Mouse (Mus musculus) yolk sac, embryonic 10.5 days (tissue): Measurements from ENCODE around the gene Adam19.

Source experiments
- DNase-seq: peaks from one replicate; pipeline ENCODE4 v3.0.0-alpha.2; 2017; ENCODE audit warnings: low spot score

Adam19 gene

DNA sequence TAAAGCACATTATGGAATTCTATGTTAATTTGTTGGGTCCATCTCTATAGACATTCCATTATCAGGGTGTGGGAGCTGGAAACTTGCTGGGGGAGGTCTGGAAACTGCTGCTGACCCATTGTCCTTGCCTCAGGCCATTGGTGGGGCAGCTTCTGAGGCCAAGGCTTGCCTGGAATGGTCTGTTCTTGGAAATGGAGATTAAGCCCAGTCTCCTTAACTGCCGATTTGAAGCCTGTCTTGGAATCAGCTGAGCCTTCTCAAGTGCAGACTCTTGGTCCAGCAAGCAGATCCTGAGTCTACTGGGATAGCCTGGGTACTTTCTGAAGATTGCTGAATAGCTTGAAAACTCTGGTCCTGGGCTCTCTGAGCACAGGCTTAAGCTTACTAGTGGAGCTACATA, 51.3 kb downstream of the Adam19 start:
- no peak for DNase-seq

DNA sequence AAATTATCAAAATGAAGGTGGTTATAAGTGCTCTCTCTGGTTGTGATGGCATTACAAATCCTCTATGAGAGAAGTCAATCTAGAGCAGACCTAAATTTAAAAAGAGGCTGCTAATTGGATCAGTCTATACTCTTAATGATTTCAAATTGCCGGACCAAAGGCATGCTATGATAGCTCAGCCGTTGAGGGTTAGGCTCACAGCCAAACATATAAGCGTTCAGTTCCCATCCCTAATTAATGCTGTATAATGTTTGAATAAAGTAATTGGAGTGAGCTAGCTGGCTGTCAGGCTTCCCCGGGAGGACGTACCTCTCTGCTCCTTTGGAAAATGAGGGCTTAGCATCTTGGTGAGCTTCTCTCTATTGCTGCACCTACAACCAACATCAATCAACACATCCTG, 53.4 kb downstream of the Adam19 start:
- DNase-seq, result no peak

- DNase-seq, result no peak
Observed at GRCm38 (mm10) chr11:46110156-46110944, 54.6 kb downstream of the Adam19 start.

GRCm38 (mm10) chr11:46110945-46111287, 55.1 kb downstream of the Adam19 start:
- no peak for DNase-seq

GRCm38 (mm10) chr11:46113211-46113610, 57.4 kb downstream of the Adam19 start:
- DNase-seq, result no peak

- no peak for DNase-seq
Observed at GRCm38 (mm10) chr11:46114221-46114620, 58.4 kb downstream of the Adam19 start.

GRCm38 (mm10) chr11:46115011-46115410, 59.2 kb downstream of the Adam19 start:
- no peak for DNase-seq

DNA sequence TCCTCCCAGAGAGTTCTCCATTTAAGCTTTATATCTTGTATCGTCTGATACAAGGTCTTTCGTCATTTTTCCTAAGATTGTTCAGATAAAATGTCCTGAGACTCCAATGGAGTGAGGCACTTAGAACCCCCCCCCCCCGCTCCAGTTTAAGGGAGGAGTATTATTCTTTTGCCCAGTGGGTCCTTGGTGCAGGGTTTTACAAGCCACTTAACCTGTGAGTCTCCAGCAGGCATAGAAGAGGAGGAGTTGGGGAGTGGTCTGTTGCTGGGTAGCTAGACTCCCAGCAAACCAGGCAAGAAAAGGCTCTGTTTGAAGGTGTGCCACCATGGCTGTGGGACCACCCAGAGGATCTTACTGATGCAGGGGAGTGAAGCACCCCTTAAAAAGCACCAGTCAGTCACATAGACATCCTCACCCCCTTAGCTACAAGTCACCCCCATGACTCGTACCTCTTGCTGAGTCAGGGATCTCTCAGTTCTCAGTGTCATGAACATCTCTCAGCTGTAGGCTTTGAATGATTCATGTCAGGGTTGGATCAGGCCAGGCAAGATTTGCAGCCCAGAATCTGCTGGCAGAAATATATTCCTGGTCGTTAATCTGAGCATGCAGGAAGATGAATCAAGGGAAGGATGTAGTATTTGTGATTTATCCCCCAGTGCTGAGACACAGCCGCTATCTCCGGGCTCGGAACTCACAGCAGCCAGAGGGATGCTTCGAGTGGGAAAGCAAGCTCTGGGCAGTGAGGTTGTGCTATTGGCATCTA, 59.8 kb downstream of the Adam19 start:
- no peak for DNase-seq

DNA sequence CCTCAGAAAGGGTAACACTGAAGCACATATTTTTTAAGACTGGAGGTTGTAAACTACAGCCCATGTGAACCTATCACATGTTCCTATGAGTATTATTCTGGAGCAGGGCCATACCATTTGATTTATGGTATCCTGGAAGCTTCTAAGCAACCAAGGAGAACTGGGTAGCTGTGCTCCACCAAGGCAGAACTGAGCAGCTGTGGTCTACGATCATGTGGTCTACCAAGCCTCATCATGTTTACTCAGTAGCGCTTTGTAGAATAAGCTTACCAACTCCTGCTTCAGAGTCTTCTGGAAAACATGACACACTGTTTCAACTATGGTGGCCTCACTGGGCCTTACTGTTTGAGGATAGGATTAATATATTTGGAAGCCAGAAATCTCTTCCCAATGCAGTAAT, 60.7 kb downstream of the Adam19 start:
- DNase-seq, result no peak

- DNase-seq, result no peak
Observed at GRCm38 (mm10) chr11:46119624-46120023, 63.8 kb downstream of the Adam19 start.

DNA sequence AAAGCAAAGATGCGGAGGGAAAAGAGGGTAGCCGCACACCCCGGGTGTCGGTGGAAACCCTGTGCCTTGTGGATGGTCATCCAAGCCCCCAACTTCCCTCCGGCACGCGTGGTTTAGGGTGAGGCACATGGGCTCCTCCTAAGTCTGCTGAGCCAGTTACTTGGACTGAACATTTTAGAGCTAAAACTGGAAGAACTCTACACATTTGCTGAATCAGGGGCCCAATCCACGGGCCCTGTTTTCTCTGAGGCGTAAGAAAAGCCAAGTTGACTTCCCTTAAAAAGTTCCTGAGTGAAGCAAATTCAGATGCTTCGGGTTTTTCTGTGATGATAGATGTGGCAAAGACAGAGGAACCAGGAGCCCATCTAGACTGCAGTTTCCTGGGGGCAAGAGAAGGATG, 64.3 kb downstream of the Adam19 start:
- no peak for DNase-seq

- DNase-seq, result no peak
Observed at GRCm38 (mm10) chr11:46121666-46122065, 65.9 kb downstream of the Adam19 start.

- no peak for DNase-seq
Observed at GRCm38 (mm10) chr11:46122875-46123274, 67.1 kb downstream of the Adam19 start.

DNA sequence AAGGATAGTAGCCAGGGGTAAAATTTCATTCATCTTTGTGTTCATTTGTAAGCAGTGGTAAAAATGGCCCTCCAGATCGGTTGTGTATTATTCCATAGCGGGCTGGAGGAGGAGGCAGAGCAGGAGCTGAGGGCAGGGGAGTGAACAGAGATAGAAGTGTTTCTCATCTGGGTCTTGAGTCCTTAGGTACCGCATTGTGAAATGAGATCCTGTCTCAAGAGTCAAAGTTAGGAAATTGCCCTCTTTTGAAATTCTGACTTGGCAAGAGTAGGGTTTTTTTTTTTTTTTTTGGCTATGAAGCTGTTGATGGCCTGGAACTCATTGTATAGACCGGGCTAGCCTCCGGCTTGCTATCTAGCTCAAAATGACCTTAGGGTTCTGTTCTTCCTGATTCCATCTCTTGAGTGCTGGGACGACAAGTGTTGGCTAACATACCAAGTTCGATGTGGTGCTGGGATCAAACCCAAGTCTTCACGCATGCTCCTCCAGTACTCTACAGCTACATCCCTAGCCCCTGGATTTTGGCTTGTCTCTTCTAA, 67.6 kb downstream of the Adam19 start:
- DNase-seq, result no peak

- DNase-seq, result no peak
Observed at GRCm38 (mm10) chr11:46125093-46125834, 69.5 kb downstream of the Adam19 start.

- no peak for DNase-seq
Observed at GRCm38 (mm10) chr11:46125835-46126229, 70.0 kb downstream of the Adam19 start.

DNA sequence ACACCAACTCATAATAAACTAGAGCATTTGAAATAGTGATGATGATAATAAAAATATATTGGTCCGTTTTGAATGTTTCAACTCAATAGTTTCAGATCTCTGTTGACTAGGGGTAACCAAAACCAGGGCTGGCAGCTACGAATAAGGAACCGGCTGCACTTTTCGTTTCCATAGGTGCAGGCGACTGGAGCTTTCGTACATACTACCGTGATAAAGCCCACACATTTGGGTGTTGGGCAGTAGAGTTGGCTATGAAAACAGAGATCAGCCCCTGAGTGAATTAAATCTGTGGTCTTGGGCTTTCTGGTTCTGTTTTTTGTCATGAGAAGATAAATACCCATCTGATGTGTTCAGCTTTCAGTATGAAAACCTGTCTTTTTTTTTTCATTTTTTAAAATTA, 70.5 kb downstream of the Adam19 start:
- DNase-seq, result no peak

- DNase-seq, result no peak
Observed at GRCm38 (mm10) chr11:46126827-46127410, 71.1 kb downstream of the Adam19 start.

GRCm38 (mm10) chr11:46127621-46128547, 72.1 kb downstream of the Adam19 start:
- no peak for DNase-seq

GRCm38 (mm10) chr11:46128548-46128945, 72.8 kb downstream of the Adam19 start:
- DNase-seq, result peak; percentile 15
